Mouse (Mus musculus) adrenal gland, adult (tissue): ENCODE data around the gene Copg1.
"Not testable (repeated sequence)": the region's sequence is repeated elsewhere in the genome, so short reads cannot be mapped to it uniquely, and the experiment has no call there.

Experiments
- DNase-seq, 2 experiments: peaks; one replicate each; pipeline ENCODE4 v3.0.0; 2022 to 2023; ENCODE audit warnings: low spot score in 1 of 2; ENCODE audit not compliant: inconsistent age in 2 of 2

Gene Copg1

GRCm38 (mm10) chr6:87962457-87962856 lies 74.8 kb downstream of the Copg1 start:
- not testable (repeated sequence) for DNase-seq
